Mouse (Mus musculus): ENCODE measurements around the gene Dad1. TPM values are rescaled to one million over a fixed set of nuclear protein-coding genes. Genes with fewer than 3 reads are reported as not detected.

Gene Dad1
- polyA plus RNA-seq, 1 experiment from 2014 or later, result 398 TPM

GRCm38 (mm10) chr14:54211199-54211598 is 42.7 kb downstream of the Dad1 start:
- Histone ChIP-seq H3K4me1 (peaks cover 21% of the 10 kb centered on the region; the same call in 1 of the 2 replicates), H3K9me3 (no peaks in the 10 kb centered on the region), H3K9ac (no peak overlapping the region), H3K36me3 (no peaks in the 10 kb centered on the region), H3K27me3 (no peaks in the 10 kb centered on the region), H3K4me2 (no peak overlapping the region), H3K27ac (no peak overlapping the region), H3K4me3 (no peak overlapping the region)
- WGBS, result 86% methylated on average over 8 of the region's 8 CpGs
- ATAC-seq (ENCODE audit: borderline replicate concordance, extremely low read depth, low FRiP score, low TSS enrichment), result no peak

GRCm38 (mm10) chr14:54210401-54210800 is 43.5 kb downstream of the Dad1 start:
- no peak for ATAC-seq (ENCODE audit: borderline replicate concordance, extremely low read depth, low FRiP score, low TSS enrichment)
- Histone ChIP-seq H3K4me3 (no peak overlapping the region), H3K27ac (no peak overlapping the region), H3K27me3 (no peaks in the 10 kb centered on the region), H3K9me3 (no peaks in the 10 kb centered on the region), H3K4me1 (peaks cover 21% of the 10 kb centered on the region; the same call in 1 of the 2 replicates), H3K4me2 (no peak overlapping the region), H3K36me3 (no peaks in the 10 kb centered on the region), H3K9ac (no peak overlapping the region)
- 89% methylated on average over 2 of the region's 2 CpGs for WGBS

- no peaks in the 10 kb centered on the region for H3K27me3 ChIP-seq
- no peak for ATAC-seq (ENCODE audit: borderline replicate concordance, extremely low read depth, low FRiP score, low TSS enrichment)
- no peak overlapping the region for H3K27ac ChIP-seq
- H3K9me3 ChIP-seq, result no peaks in the 10 kb centered on the region
- H3K36me3 ChIP-seq, result no peaks in the 10 kb centered on the region
- no peak overlapping the region for H3K9ac ChIP-seq
- H3K4me2 ChIP-seq, result no peak overlapping the region
- H3K4me1 ChIP-seq, result peaks cover 19% of the 10 kb centered on the region; the same call in 1 of the 2 replicates
- WGBS, result 55% methylated on average over 5 of the region's 5 CpGs
- no peak overlapping the region for H3K4me3 ChIP-seq
Measured at GRCm38 (mm10) chr14:54209932-54210331, 44.0 kb downstream of the Dad1 start.

- Histone ChIP-seq H3K4me2 (no peak overlapping the region), H3K9me3 (no peaks in the 10 kb centered on the region), H3K4me1 (peaks cover 12% of the 10 kb centered on the region; the same call in 1 of the 2 replicates), H3K4me3 (no peak overlapping the region), H3K27me3 (no peaks in the 10 kb centered on the region), H3K27ac (no peak overlapping the region), H3K36me3 (no peaks in the 10 kb centered on the region), H3K9ac (no peak overlapping the region)
- 67% methylated on average over 6 of the region's 6 CpGs for WGBS
- no peak for ATAC-seq (ENCODE audit: borderline replicate concordance, extremely low read depth, low FRiP score, low TSS enrichment)
Measured at GRCm38 (mm10) chr14:54208741-54209140, 45.2 kb downstream of the Dad1 start.

GRCm38 (mm10) chr14:54207924-54208323 is 46.0 kb downstream of the Dad1 start:
- Histone ChIP-seq H3K4me3 (no peak overlapping the region), H3K9ac (no peak overlapping the region), H3K27me3 (no peaks in the 10 kb centered on the region), H3K36me3 (no peaks in the 10 kb centered on the region), H3K4me2 (no peak overlapping the region), H3K9me3 (no peaks in the 10 kb centered on the region), H3K4me1 (peaks cover 12% of the 10 kb centered on the region; the same call in 1 of the 2 replicates), H3K27ac (no peak overlapping the region)
- WGBS, result 66% methylated on average over 5 of the region's 5 CpGs
- ATAC-seq (ENCODE audit: borderline replicate concordance, extremely low read depth, low FRiP score, low TSS enrichment), result no peak

GRCm38 (mm10) chr14:54206750-54207550 is 47.0 kb downstream of the Dad1 start:
- Histone ChIP-seq H3K36me3 (no peaks in the 10 kb centered on the region), H3K27me3 (no peaks in the 10 kb centered on the region), H3K9me3 (no peaks in the 10 kb centered on the region), H3K27ac (no peak overlapping the region), H3K9ac (no peak overlapping the region), H3K4me1 (peaks cover 12% of the 10 kb centered on the region; the same call in 1 of the 2 replicates), H3K4me2 (no peak overlapping the region), H3K4me3 (no peak overlapping the region)
- 38% methylated on average over 15 of the region's 15 CpGs for WGBS
- no peak for ATAC-seq (ENCODE audit: borderline replicate concordance, extremely low read depth, low FRiP score, low TSS enrichment)

GRCm38 (mm10) chr14:54206309-54206708 is 47.6 kb downstream of the Dad1 start:
- Histone ChIP-seq H3K9me3 (no peaks in the 10 kb centered on the region), H3K36me3 (no peaks in the 10 kb centered on the region), H3K4me2 (no peak overlapping the region), H3K27ac (no peak overlapping the region), H3K27me3 (no peaks in the 10 kb centered on the region), H3K4me1 (peaks cover 12% of the 10 kb centered on the region; the same call in 1 of the 2 replicates), H3K9ac (no peak overlapping the region), H3K4me3 (no peak overlapping the region)
- WGBS, result 80% methylated on average over 5 of the region's 5 CpGs
- no peak for ATAC-seq (ENCODE audit: borderline replicate concordance, extremely low read depth, low FRiP score, low TSS enrichment)

- ATAC-seq (ENCODE audit: borderline replicate concordance, extremely low read depth, low FRiP score, low TSS enrichment), result no peak
- no peak overlapping the region for H3K27ac ChIP-seq
- no peaks in the 10 kb centered on the region for H3K36me3 ChIP-seq
Measured at GRCm38 (mm10) chr14:54205904-54206303, 48.0 kb downstream of the Dad1 start.

GRCm38 (mm10) chr14:54204786-54205185 is 49.1 kb downstream of the Dad1 start:
- Histone ChIP-seq H3K9me3 (no peaks in the 10 kb centered on the region), H3K4me3 (no peak overlapping the region), H3K27ac (no peak overlapping the region), H3K4me2 (no peak overlapping the region), H3K27me3 (no peaks in the 10 kb centered on the region), H3K9ac (no peak overlapping the region), H3K36me3 (no peaks in the 10 kb centered on the region), H3K4me1 (peaks cover 12% of the 10 kb centered on the region; the same call in 1 of the 2 replicates)
- no peak for ATAC-seq (ENCODE audit: borderline replicate concordance, extremely low read depth, low FRiP score, low TSS enrichment)
- 75% methylated on average over 4 of the region's 4 CpGs for WGBS

More at GRCm38 (mm10) chr14:54205904-54206303, 48.0 kb downstream of the Dad1 start:
- Histone ChIP-seq H3K27me3 (no peaks in the 10 kb centered on the region), H3K4me1 (peaks cover 12% of the 10 kb centered on the region; the same call in 1 of the 2 replicates), H3K4me2 (no peak overlapping the region), H3K9me3 (no peaks in the 10 kb centered on the region), H3K9ac (no peak overlapping the region), H3K4me3 (no peak overlapping the region)
- WGBS, result 42% methylated on average over 6 of the region's 6 CpGs

GRCm38 (mm10) chr14:54204311-54204710 is 49.6 kb downstream of the Dad1 start:
- no peak overlapping the region for H3K4me3 ChIP-seq

GRCm38 (mm10) chr14:54203776-54204175 is 50.1 kb downstream of the Dad1 start:
- no peaks in the 10 kb centered on the region for H3K9me3 ChIP-seq
- no peaks in the 10 kb centered on the region for H3K27me3 ChIP-seq
- H3K4me1 ChIP-seq, result peaks cover 12% of the 10 kb centered on the region; the same call in 1 of the 2 replicates
- H3K4me3 ChIP-seq, result no peak overlapping the region
- H3K4me2 ChIP-seq, result no peak overlapping the region
- 85% methylated on average over 10 of the region's 10 CpGs for WGBS
- H3K9ac ChIP-seq, result no peak overlapping the region
- ATAC-seq (ENCODE audit: borderline replicate concordance, extremely low read depth, low FRiP score, low TSS enrichment), result no peak
- no peak overlapping the region for H3K27ac ChIP-seq
- no peaks in the 10 kb centered on the region for H3K36me3 ChIP-seq

More at GRCm38 (mm10) chr14:54204311-54204710, 49.6 kb downstream of the Dad1 start:
- peaks cover 12% of the 10 kb centered on the region; the same call in 1 of the 2 replicates for H3K4me1 ChIP-seq
- no peaks in the 10 kb centered on the region for H3K27me3 ChIP-seq
- H3K27ac ChIP-seq, result no peak overlapping the region
- WGBS, result 57% methylated on average over 8 of the region's 8 CpGs
- no peak for ATAC-seq (ENCODE audit: borderline replicate concordance, extremely low read depth, low FRiP score, low TSS enrichment)
- no peak overlapping the region for H3K4me2 ChIP-seq
- H3K9ac ChIP-seq, result no peak overlapping the region
- H3K36me3 ChIP-seq, result no peaks in the 10 kb centered on the region
- H3K9me3 ChIP-seq, result no peaks in the 10 kb centered on the region

GRCm38 (mm10) chr14:54203207-54203606 is 50.7 kb downstream of the Dad1 start:
- Histone ChIP-seq H3K9me3 (no peaks in the 10 kb centered on the region), H3K27me3 (no peaks in the 10 kb centered on the region), H3K36me3 (no peaks in the 10 kb centered on the region), H3K9ac (no peak overlapping the region), H3K27ac (no peak overlapping the region), H3K4me1 (peaks cover 12% of the 10 kb centered on the region; the same call in 1 of the 2 replicates), H3K4me3 (no peak overlapping the region), H3K4me2 (no peak overlapping the region)
- ATAC-seq (ENCODE audit: borderline replicate concordance, extremely low read depth, low FRiP score, low TSS enrichment), result no peak
- WGBS, result 81% methylated on average over 6 of the region's 6 CpGs
